Mouse (Mus musculus): ENCODE measurements around the gene Dtx2. TPM values are rescaled to one million over a fixed set of nuclear protein-coding genes. Genes with fewer than 3 reads are reported as not detected.

Dtx2 gene
- polyA plus RNA-seq, 1 experiment = 16.3 TPM

GRCm38 (mm10) chr5:136004537-136004936, 9.9 kb downstream of the Dtx2 start:
- TF ChIP-seq POLR2A (IDR thresholded peaks at IDR 0.05; ENCODE audit: low read depth, low read length) = no peak
- TF ChIP-seq CTCF (conservative IDR thresholded peaks at IDR 0.05; ENCODE audit: insufficient read depth, insufficient read length, low read depth, low read length) = no peak
- DNase-seq = no peak

GRCm38 (mm10) chr5:136007745-136008144, 13.1 kb downstream of the Dtx2 start:
- H3K27ac ChIP-seq (ENCODE audit: insufficient read depth, low read depth, low read length) = no peak overlapping the region
- DNase-seq = no peak
- H3K4me1 ChIP-seq (ENCODE audit: control insufficient read depth, insufficient read depth, low read length) = no peaks in the 10 kb centered on the region
- no peak overlapping the region for H3K4me3 ChIP-seq (ENCODE audit: insufficient read depth, low read depth, low read length)
- WGBS = 67% methylated on average over 7 of the region's 7 CpGs
- no peaks in the 10 kb centered on the region for H3K27me3 ChIP-seq (replicated peaks; ENCODE audit: control insufficient read depth, insufficient read depth, low read length)
- H3K36me3 ChIP-seq (ENCODE audit: control insufficient read depth, insufficient read depth, low read length) = no peaks in the 10 kb centered on the region; the same call in 1 of the 2 replicates
- TF ChIP-seq POLR2A (IDR thresholded peaks at IDR 0.05; ENCODE audit: low read depth, low read length) = no peak
- TF ChIP-seq CTCF (conservative IDR thresholded peaks at IDR 0.05; ENCODE audit: insufficient read depth, insufficient read length, low read depth, low read length) = no peak

More at GRCm38 (mm10) chr5:136004537-136004936, 9.9 kb downstream of the Dtx2 start:
- no peak overlapping the region for H3K4me3 ChIP-seq (ENCODE audit: insufficient read depth, low read depth, low read length)
- 60% methylated on average over 4 of the region's 4 CpGs for WGBS
- no peaks in the 10 kb centered on the region for H3K36me3 ChIP-seq (ENCODE audit: control insufficient read depth, insufficient read depth, low read length)
- no peaks in the 10 kb centered on the region for H3K4me1 ChIP-seq (ENCODE audit: control insufficient read depth, insufficient read depth, low read length)
- H3K27me3 ChIP-seq (replicated peaks; ENCODE audit: control insufficient read depth, insufficient read depth, low read length) = no peaks in the 10 kb centered on the region
- H3K27ac ChIP-seq (ENCODE audit: insufficient read depth, low read depth, low read length) = no peak overlapping the region

- WGBS = 64% methylated on average over 10 of the region's 10 CpGs
- 0 out of 2 replicates have a peak, but pooled peaks cover 2% of the 10 kb centered on the region for H3K4me1 ChIP-seq (ENCODE audit: control insufficient read depth, insufficient read depth, low read length)
- peak; percentile 55 for DNase-seq
- H3K27ac ChIP-seq (ENCODE audit: insufficient read depth, low read depth, low read length) = peak overlapping the region; percentile 77; the same call in 1 of the 2 replicates
- no peaks in the 10 kb centered on the region; the same call in 1 of the 2 replicates for H3K36me3 ChIP-seq (ENCODE audit: control insufficient read depth, insufficient read depth, low read length)
- H3K4me3 ChIP-seq (ENCODE audit: insufficient read depth, low read depth, low read length) = no peak overlapping the region
- no peaks in the 10 kb centered on the region for H3K27me3 ChIP-seq (replicated peaks; ENCODE audit: control insufficient read depth, insufficient read depth, low read length)
- TF ChIP-seq CTCF (conservative IDR thresholded peaks at IDR 0.05; ENCODE audit: insufficient read depth, insufficient read length, low read depth, low read length) = no peak
- TF ChIP-seq POLR2A (IDR thresholded peaks at IDR 0.05; ENCODE audit: low read depth, low read length) = no peak
Measured at GRCm38 (mm10) chr5:136014877-136015276, 20.3 kb downstream of the Dtx2 start.

GRCm38 (mm10) chr5:136015586-136015985, 21.0 kb downstream of the Dtx2 start:
- no peak overlapping the region for H3K4me3 ChIP-seq (ENCODE audit: insufficient read depth, low read depth, low read length)
- H3K4me1 ChIP-seq (ENCODE audit: control insufficient read depth, insufficient read depth, low read length) = 0 out of 2 replicates have a peak, but pooled peaks cover 2% of the 10 kb centered on the region
- H3K36me3 ChIP-seq (ENCODE audit: control insufficient read depth, insufficient read depth, low read length) = no peaks in the 10 kb centered on the region; the same call in 1 of the 2 replicates
- no peaks in the 10 kb centered on the region for H3K27me3 ChIP-seq (replicated peaks; ENCODE audit: control insufficient read depth, insufficient read depth, low read length)
- WGBS = 61% methylated on average over 10 of the region's 10 CpGs
- TF ChIP-seq CTCF (conservative IDR thresholded peaks at IDR 0.05; ENCODE audit: insufficient read depth, insufficient read length, low read depth, low read length) = no peak
- TF ChIP-seq POLR2A (IDR thresholded peaks at IDR 0.05; ENCODE audit: low read depth, low read length) = no peak
- DNase-seq = peak; percentile 46
- peak overlapping the region; percentile 77; the same call in 1 of the 2 replicates for H3K27ac ChIP-seq (ENCODE audit: insufficient read depth, low read depth, low read length)

GRCm38 (mm10) chr5:136016014-136016876, 21.6 kb downstream of the Dtx2 start:
- no peak for TF ChIP-seq CTCF (conservative IDR thresholded peaks at IDR 0.05; ENCODE audit: insufficient read depth, insufficient read length, low read depth, low read length)
- no peak for TF ChIP-seq POLR2A (IDR thresholded peaks at IDR 0.05; ENCODE audit: low read depth, low read length)
- 0 out of 2 replicates have a peak, but pooled peaks cover 2% of the 10 kb centered on the region for H3K4me1 ChIP-seq (ENCODE audit: control insufficient read depth, insufficient read depth, low read length)
- H3K4me3 ChIP-seq (ENCODE audit: insufficient read depth, low read depth, low read length) = no peak overlapping the region
- DNase-seq = peak; percentile 75
- H3K36me3 ChIP-seq (ENCODE audit: control insufficient read depth, insufficient read depth, low read length) = no peaks in the 10 kb centered on the region; the same call in 1 of the 2 replicates
- 53% methylated on average over 10 of the region's 10 CpGs for WGBS
- H3K27me3 ChIP-seq (replicated peaks; ENCODE audit: control insufficient read depth, insufficient read depth, low read length) = no peaks in the 10 kb centered on the region
- H3K27ac ChIP-seq (ENCODE audit: insufficient read depth, low read depth, low read length) = peak overlapping the region; percentile 77

- no peak for DNase-seq
- 86% methylated on average over 6 of the region's 6 CpGs for WGBS
- TF ChIP-seq POLR2A (IDR thresholded peaks at IDR 0.05; ENCODE audit: low read depth, low read length) (no peak), CTCF (conservative IDR thresholded peaks at IDR 0.05; ENCODE audit: insufficient read depth, insufficient read length, low read depth, low read length) (no peak)
Measured at GRCm38 (mm10) chr5:136017262-136017661, 22.7 kb downstream of the Dtx2 start.

GRCm38 (mm10) chr5:136018726-136019125, 24.1 kb downstream of the Dtx2 start:
- Histone ChIP-seq H3K27ac (ENCODE audit: insufficient read depth, low read depth, low read length) (no peak overlapping the region), H3K27me3 (replicated peaks; ENCODE audit: control insufficient read depth, insufficient read depth, low read length) (no peaks in the 10 kb centered on the region), H3K4me1 (ENCODE audit: control insufficient read depth, insufficient read depth, low read length) (0 out of 2 replicates have a peak, but pooled peaks cover 2% of the 10 kb centered on the region), H3K4me3 (ENCODE audit: insufficient read depth, low read depth, low read length) (no peak overlapping the region), H3K36me3 (ENCODE audit: control insufficient read depth, insufficient read depth, low read length) (no peaks in the 10 kb centered on the region)
- DNase-seq = no peak
- WGBS = 79% methylated on average over 2 of the region's 2 CpGs
- no peak for TF ChIP-seq CTCF (conservative IDR thresholded peaks at IDR 0.05; ENCODE audit: insufficient read depth, insufficient read length, low read depth, low read length)
- no peak for TF ChIP-seq POLR2A (IDR thresholded peaks at IDR 0.05; ENCODE audit: low read depth, low read length)

More at GRCm38 (mm10) chr5:136017262-136017661, 22.7 kb downstream of the Dtx2 start:
- Histone ChIP-seq H3K27me3 (replicated peaks; ENCODE audit: control insufficient read depth, insufficient read depth, low read length) (no peaks in the 10 kb centered on the region), H3K4me3 (ENCODE audit: insufficient read depth, low read depth, low read length) (no peak overlapping the region), H3K36me3 (ENCODE audit: control insufficient read depth, insufficient read depth, low read length) (no peaks in the 10 kb centered on the region; the same call in 1 of the 2 replicates), H3K4me1 (ENCODE audit: control insufficient read depth, insufficient read depth, low read length) (0 out of 2 replicates have a peak, but pooled peaks cover 2% of the 10 kb centered on the region), H3K27ac (ENCODE audit: insufficient read depth, low read depth, low read length) (no peak overlapping the region)

Measured in kidney, adult 2 months (tissue).